Mouse (Mus musculus): ENCODE measurements around the gene Iqsec3.

Gene Iqsec3

GRCm38 (mm10) chr6:121366537-121366936, 106.9 kb downstream of the Iqsec3 start:
- DNase-seq (ENCODE audit: low spot score in 2 of 2), result peak in 1 of 2 experiments; percentile 50

GRCm38 (mm10) chr6:121363956-121364355, 109.5 kb downstream of the Iqsec3 start:
- no peak for DNase-seq (ENCODE audit: low spot score in 2 of 2)

- DNase-seq (ENCODE audit: low spot score in 2 of 2), result no peak
Observed at GRCm38 (mm10) chr6:121363061-121363460, 110.4 kb downstream of the Iqsec3 start.

GRCm38 (mm10) chr6:121357232-121357631, 116.2 kb downstream of the Iqsec3 start:
- no peak for DNase-seq (ENCODE audit: low spot score in 2 of 2)

GRCm38 (mm10) chr6:121356041-121356440, 117.4 kb downstream of the Iqsec3 start:
- DNase-seq (ENCODE audit: low spot score in 2 of 2), result no peak

GRCm38 (mm10) chr6:121352276-121352675, 121.2 kb downstream of the Iqsec3 start:
- DNase-seq (ENCODE audit: low spot score in 2 of 2), result no peak

GRCm38 (mm10) chr6:121346428-121346827, 127.0 kb downstream of the Iqsec3 start:
- DNase-seq (ENCODE audit: low spot score in 2 of 2), result no peak

GRCm38 (mm10) chr6:121344329-121344728, 129.1 kb downstream of the Iqsec3 start:
- no peak for DNase-seq (ENCODE audit: low spot score in 2 of 2)

- DNase-seq (ENCODE audit: low spot score in 2 of 2), result no peak
Observed at GRCm38 (mm10) chr6:121343771-121344123, 129.7 kb downstream of the Iqsec3 start.

GRCm38 (mm10) chr6:121343026-121343770, 130.3 kb downstream of the Iqsec3 start, which contains the start of gene Slc6a12:
Gene Slc6a12, plus strand, starts transcription at chr6:121343076.
- no peak for DNase-seq (ENCODE audit: low spot score in 2 of 2)

- no peak for DNase-seq (ENCODE audit: low spot score in 2 of 2)
Observed at GRCm38 (mm10) chr6:121341650-121342049, 131.8 kb downstream of the Iqsec3 start.

- no peak for DNase-seq (ENCODE audit: low spot score in 2 of 2)
Observed at GRCm38 (mm10) chr6:121338519-121338896, 135.0 kb downstream of the Iqsec3 start.

GRCm38 (mm10) chr6:121337770-121338518, 135.5 kb downstream of the Iqsec3 start:
- DNase-seq (ENCODE audit: low spot score in 2 of 2), result peak; percentile 74 to 80

- DNase-seq (ENCODE audit: low spot score in 2 of 2), result peak in 1 of 2 experiments; percentile 26
Observed at GRCm38 (mm10) chr6:121337229-121337628, 136.2 kb downstream of the Iqsec3 start.

- peak; percentile 80 to 81 for DNase-seq (ENCODE audit: low spot score in 2 of 2)
Observed at GRCm38 (mm10) chr6:121336558-121336957, 136.9 kb downstream of the Iqsec3 start.

- DNase-seq (ENCODE audit: low spot score in 2 of 2), result no peak
Observed at GRCm38 (mm10) chr6:121335841-121336240, 137.6 kb downstream of the Iqsec3 start.

GRCm38 (mm10) chr6:121329848-121330508, 143.5 kb downstream of the Iqsec3 start:
- peak in 1 of 2 experiments; percentile 16 for DNase-seq (ENCODE audit: low spot score in 2 of 2)

- DNase-seq (ENCODE audit: low spot score in 2 of 2), result peak in 1 of 2 experiments; percentile 33
Observed at GRCm38 (mm10) chr6:121328417-121328884, 145.0 kb downstream of the Iqsec3 start.

- DNase-seq (ENCODE audit: low spot score in 2 of 2), result no peak
Observed at GRCm38 (mm10) chr6:121326486-121327069, 146.9 kb downstream of the Iqsec3 start.

GRCm38 (mm10) chr6:121325740-121326139, 147.7 kb downstream of the Iqsec3 start:
- DNase-seq (ENCODE audit: low spot score in 2 of 2), result no peak

- DNase-seq (ENCODE audit: low spot score in 2 of 2), result no peak
Observed at GRCm38 (mm10) chr6:121325298-121325697, 148.2 kb downstream of the Iqsec3 start.
